Mouse (Mus musculus): ENCODE data around the gene Hpca. TPM values are rescaled to one million over a fixed set of nuclear protein-coding genes. Genes with fewer than 3 reads are reported as not detected.

Gene Hpca
- polyA plus RNA-seq, 1 experiment from 2014 or later = 56.2 TPM

DNA sequence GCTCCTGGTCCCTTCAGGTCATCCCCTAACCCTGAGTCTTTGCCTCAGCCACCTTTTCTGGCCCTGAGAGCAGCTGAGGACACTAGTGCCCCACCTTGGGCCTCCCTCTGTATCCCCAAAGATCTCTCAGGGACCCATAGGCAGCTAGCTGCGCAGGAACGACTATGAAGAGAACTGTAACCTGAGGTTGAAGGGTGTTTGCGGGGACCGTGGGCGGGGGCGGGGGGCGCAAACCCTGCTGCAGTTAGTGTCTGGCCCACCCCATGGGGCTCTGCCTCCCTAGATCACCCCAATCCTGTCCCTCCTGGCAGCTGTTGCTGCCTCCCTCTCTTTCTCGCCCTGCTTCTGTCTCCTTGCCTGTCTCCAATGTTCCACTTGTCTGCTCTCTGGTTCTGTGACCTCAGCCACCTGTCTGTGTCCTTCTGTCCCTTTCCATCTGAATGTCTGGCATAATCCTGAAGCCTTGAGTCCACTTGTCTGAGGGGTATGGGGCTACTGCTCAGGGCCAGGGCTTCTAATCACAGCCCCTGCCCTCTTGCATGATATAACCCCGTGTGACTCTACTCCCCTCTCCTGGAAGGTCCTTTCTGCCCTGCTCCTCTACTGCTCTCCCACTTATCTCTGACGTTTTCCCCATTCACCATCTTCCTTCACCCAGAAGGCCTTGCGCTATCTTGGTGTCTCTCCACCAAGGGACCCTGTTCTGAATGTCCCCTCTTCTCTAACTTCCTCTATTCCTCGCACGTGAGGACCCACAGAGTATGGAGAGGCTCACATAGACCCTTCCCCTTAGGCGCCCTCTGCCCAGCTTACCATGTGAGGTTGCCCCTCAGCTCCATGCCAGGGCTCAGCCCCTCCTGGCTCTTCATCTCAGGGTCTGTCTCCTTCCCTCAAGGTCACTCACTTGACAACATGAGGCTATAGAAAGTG is 15.8 kb upstream of the Hpca start:
- DNase-seq (ENCODE audit: low spot score) (no peak), ATAC-seq (ENCODE audit: low FRiP score) (no peak)
- Histone ChIP-seq H3K4me3 (replicated peaks; ENCODE audit: low read length) (peak overlapping the region; percentile 57), H3K27ac (no peak overlapping the region), H3K36me3 (replicated peaks; ENCODE audit: control insufficient read depth, insufficient read depth) (no peaks in the 10 kb centered on the region), H3K9ac (peak overlapping the region; percentile 81), H3K9me3 (ENCODE audit: control insufficient read depth, low read length) (no peaks in the 10 kb centered on the region), H3K27me3 (ENCODE audit: control insufficient read depth, insufficient read depth, low read length) (peaks cover 10% of the 10 kb centered on the region), H3K4me1 (replicated peaks; ENCODE audit: control insufficient read depth, insufficient read depth, low read length) (peaks cover 19% of the 10 kb centered on the region; the same call in 1 of the 2 replicates), H3K4me2 (replicated peaks) (peak overlapping the region; percentile 90)
- WGBS = 44% methylated on average over 14 of the region's 14 CpGs

DNA sequence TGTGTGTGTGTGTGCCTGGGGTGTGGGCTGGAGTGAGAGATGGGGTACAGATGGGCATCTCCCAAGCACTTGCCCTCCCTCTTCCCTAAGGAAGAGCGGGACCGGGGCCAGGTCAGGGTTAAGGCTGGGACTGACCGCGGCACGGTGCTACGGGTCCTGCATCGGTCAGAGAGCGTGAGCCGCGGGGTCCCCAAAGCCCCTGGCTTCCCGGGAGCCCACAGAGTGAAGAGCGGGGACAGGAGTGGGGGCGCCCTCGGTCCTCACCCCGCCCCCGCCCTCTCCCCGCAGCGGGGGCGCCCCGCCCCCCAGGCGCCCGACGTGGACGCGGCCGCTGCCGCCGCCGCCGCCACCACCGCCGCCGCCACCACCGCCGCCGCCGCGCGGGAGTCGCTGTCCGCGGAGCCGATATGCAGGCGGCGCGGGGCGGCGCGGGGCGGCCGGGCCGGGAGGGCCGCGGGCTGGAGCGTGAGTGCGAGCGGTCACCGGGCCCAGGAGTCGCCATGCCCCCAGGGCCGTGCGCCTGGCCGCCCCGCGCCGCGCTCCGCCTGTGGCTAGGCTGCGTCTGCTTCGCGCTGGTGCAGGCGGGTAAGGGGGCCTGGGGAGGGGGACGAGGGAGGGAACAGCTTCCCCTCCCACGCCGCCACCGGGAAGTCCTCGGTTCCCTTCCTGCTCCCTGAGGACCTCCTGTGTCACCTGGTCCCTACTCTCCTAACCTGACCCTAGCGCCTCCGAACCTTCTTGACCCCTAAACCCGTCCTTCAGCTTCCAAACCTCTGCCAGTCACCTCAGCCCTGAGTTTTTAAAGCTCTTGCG is 14.9 kb upstream of the Hpca start, which contains the start of gene Fndc5:
Fndc5 (plus strand) TSS at position 421 of the 813 bp plus-strand sequence.
- H3K27ac ChIP-seq = no peak within 1 kb of the TSS

DNA sequence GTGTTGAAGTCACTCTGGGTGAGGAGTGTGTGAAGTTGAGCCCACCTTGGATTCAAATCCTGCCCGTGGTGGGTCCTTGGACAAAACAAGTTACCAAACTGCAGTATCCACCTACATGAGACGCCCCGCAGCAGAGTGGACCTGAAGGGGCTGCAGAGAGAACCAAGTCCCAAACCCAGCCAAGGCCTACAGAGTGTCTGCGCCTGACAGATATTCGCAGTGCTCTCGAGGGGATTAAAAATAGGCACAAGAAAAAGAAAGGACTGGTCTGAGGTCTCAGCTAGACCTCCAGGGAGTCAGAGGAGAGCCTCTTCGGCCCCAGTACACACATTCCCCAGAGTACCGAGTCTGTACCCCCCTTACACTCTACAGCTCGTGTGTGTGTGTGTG is 14.3 kb upstream of the Hpca start:
- Histone ChIP-seq H3K36me3 (replicated peaks; ENCODE audit: control insufficient read depth, insufficient read depth) (no peaks in the 10 kb centered on the region), H3K9me3 (ENCODE audit: control insufficient read depth, low read length) (no peaks in the 10 kb centered on the region), H3K27ac (no peak overlapping the region), H3K4me1 (replicated peaks; ENCODE audit: control insufficient read depth, insufficient read depth, low read length) (0 out of 2 replicates have a peak, but pooled peaks cover 12% of the 10 kb centered on the region), H3K27me3 (ENCODE audit: control insufficient read depth, insufficient read depth, low read length) (peaks cover 10% of the 10 kb centered on the region), H3K9ac (peak overlapping the region; percentile 81), H3K4me2 (replicated peaks) (peak overlapping the region; percentile 90), H3K4me3 (replicated peaks; ENCODE audit: low read length) (peak overlapping the region; percentile 57)
- WGBS = 31% methylated on average over 9 of the region's 9 CpGs
- no peak for ATAC-seq (ENCODE audit: low FRiP score)
- no peak for DNase-seq (ENCODE audit: low spot score)

More for the DNA sequence above, 14.9 kb upstream of the Hpca start, which contains the start of gene Fndc5:
- ATAC-seq (ENCODE audit: low FRiP score) (peak; percentile 44; the same call in 1 of the 2 replicates), DNase-seq (ENCODE audit: low spot score) (no peak)
- Histone ChIP-seq H3K9ac (peak within 1 kb of the TSS; percentile 81), H3K4me3 (replicated peaks; ENCODE audit: low read length) (peak within 1 kb of the TSS; percentile 57), H3K36me3 (replicated peaks; ENCODE audit: control insufficient read depth, insufficient read depth) (no peaks in the 10 kb centered on the region), H3K4me2 (replicated peaks) (peak within 1 kb of the TSS; percentile 90), H3K9me3 (ENCODE audit: control insufficient read depth, low read length) (no peaks in the 10 kb centered on the region), H3K27me3 (ENCODE audit: control insufficient read depth, insufficient read depth, low read length) (peaks cover 10% of the 10 kb centered on the region), H3K4me1 (replicated peaks; ENCODE audit: control insufficient read depth, insufficient read depth, low read length) (peaks cover 17% of the 10 kb centered on the region; the same call in 1 of the 2 replicates)
- 1% methylated on average over 31 of the region's 80 CpGs for WGBS

DNA sequence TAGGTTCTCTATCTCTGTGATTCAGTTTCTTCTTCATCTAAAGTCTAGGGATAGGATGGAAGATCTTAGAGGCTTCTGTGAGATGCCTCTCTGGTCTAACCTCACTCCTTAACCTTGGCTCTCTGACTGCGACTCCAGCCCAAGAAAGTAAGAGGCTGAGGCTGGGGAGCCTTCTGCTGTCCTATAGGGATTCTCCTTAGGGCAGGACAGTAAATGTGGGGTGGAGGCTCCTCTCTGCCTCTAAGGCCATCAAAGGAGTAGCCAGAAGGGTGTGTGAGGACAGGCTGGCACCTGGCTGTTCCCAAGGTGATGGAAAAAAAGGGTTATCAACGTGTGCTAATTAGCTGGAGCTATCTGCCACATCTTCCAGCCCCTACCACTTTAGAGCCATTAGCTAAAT is 13.8 kb upstream of the Hpca start:
- H3K9me3 ChIP-seq (ENCODE audit: control insufficient read depth, low read length) = no peaks in the 10 kb centered on the region
- no peak for ATAC-seq (ENCODE audit: low FRiP score)
- WGBS = 54% methylated on average over 2 of the region's 2 CpGs
- no peak for DNase-seq (ENCODE audit: low spot score)
- H3K9ac ChIP-seq = no peak overlapping the region
- peaks cover 10% of the 10 kb centered on the region for H3K27me3 ChIP-seq (ENCODE audit: control insufficient read depth, insufficient read depth, low read length)
- no peak overlapping the region for H3K27ac ChIP-seq
- H3K36me3 ChIP-seq (replicated peaks; ENCODE audit: control insufficient read depth, insufficient read depth) = no peaks in the 10 kb centered on the region
- no peak overlapping the region for H3K4me3 ChIP-seq (replicated peaks; ENCODE audit: low read length)
- H3K4me1 ChIP-seq (replicated peaks; ENCODE audit: control insufficient read depth, insufficient read depth, low read length) = peaks cover 13% of the 10 kb centered on the region; the same call in 1 of the 2 replicates
- H3K4me2 ChIP-seq (replicated peaks) = no peak overlapping the region

DNA sequence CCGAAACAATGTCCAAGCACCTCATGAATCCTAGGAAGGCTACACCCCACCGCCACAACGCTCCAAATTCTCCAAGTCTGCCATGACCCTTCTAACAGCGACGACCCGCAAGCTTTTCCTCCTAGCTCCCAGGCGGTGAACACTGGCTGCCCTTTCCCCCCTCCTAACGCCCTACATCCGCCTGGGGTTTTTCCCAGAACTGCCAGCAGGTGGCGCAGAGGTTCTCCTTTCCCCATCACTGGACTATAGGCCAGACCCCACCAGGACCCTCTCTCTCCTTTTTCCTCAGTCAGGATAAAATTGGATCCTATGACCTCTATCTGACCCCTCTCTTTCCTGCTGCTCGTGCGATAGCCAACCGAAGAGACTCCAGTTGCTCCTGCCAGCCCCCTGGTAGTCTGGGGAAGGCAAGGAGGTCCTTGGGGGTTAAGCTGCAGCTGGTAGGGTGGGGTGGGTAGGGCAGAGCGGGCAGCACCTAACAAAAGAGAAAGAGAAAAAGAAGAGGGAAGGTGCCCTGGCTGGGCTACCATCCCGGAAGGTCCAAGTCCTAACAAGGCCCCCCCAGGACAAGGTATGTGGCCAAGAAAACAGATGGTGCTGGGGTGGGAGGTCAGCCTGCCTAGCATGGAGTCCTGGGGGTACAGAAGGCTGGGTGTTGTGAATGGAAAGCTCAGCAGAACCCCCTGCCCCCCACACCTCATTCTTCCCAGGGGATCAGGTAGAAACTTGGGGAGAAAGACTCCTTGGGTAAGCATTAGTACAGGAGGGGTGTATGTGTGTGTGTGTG is 13.2 kb upstream of the Hpca start:
- Histone ChIP-seq H3K27ac (no peak overlapping the region), H3K4me1 (replicated peaks; ENCODE audit: control insufficient read depth, insufficient read depth, low read length) (peaks cover 19% of the 10 kb centered on the region; the same call in 1 of the 2 replicates), H3K9ac (peak overlapping the region; percentile 18; the same call in 1 of the 2 replicates), H3K9me3 (ENCODE audit: control insufficient read depth, low read length) (no peaks in the 10 kb centered on the region), H3K27me3 (ENCODE audit: control insufficient read depth, insufficient read depth, low read length) (peaks cover 10% of the 10 kb centered on the region), H3K4me3 (replicated peaks; ENCODE audit: low read length) (no peak overlapping the region), H3K4me2 (replicated peaks) (peak overlapping the region; percentile 20; the same call in 1 of the 2 replicates), H3K36me3 (replicated peaks; ENCODE audit: control insufficient read depth, insufficient read depth) (no peaks in the 10 kb centered on the region)
- WGBS = 8% methylated on average over 15 of the region's 15 CpGs
- no peak for ATAC-seq (ENCODE audit: low FRiP score)
- peak; percentile 85 for DNase-seq (ENCODE audit: low spot score)

DNA sequence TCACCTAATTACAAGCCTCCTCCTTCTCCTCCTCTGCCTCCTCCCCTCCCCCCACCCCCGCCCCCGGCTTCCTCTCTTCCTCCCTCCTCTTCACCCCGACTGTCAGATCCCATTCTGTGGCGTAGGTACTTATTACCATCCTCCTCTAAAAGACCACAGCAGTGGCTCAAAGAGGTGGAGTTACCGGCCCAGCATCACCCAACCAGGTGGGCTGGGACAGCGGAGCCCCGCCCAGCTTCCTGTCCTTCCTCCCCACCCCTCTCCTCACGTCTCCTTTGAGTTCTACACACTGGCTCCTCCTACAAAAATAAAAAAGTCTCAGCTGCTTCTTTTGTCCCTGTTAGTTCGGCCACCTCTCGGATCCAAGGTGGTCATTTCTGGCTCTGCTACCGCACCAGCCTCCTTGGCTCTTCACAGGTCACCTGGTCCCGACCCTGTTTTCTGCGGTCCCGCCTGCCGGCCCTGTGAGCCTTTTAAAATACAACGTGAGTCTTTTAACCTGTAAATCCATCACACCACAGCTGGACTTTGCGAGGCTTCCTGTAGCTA is 9.0 kb upstream of the Hpca start:
- Histone ChIP-seq H3K9me3 (ENCODE audit: control insufficient read depth, low read length) (no peaks in the 10 kb centered on the region), H3K36me3 (replicated peaks; ENCODE audit: control insufficient read depth, insufficient read depth) (no peaks in the 10 kb centered on the region), H3K27ac (no peak overlapping the region), H3K9ac (no peak overlapping the region), H3K4me3 (replicated peaks; ENCODE audit: low read length) (no peak overlapping the region), H3K4me2 (replicated peaks) (peak overlapping the region; percentile 39), H3K27me3 (ENCODE audit: control insufficient read depth, insufficient read depth, low read length) (no peaks in the 10 kb centered on the region), H3K4me1 (replicated peaks; ENCODE audit: control insufficient read depth, insufficient read depth, low read length) (peaks cover 33% of the 10 kb centered on the region)
- DNase-seq (ENCODE audit: low spot score) = no peak
- ATAC-seq (ENCODE audit: low FRiP score) = peak; percentile 47; the same call in 1 of the 2 replicates
- WGBS = 6% methylated on average over 17 of the region's 17 CpGs

DNA sequence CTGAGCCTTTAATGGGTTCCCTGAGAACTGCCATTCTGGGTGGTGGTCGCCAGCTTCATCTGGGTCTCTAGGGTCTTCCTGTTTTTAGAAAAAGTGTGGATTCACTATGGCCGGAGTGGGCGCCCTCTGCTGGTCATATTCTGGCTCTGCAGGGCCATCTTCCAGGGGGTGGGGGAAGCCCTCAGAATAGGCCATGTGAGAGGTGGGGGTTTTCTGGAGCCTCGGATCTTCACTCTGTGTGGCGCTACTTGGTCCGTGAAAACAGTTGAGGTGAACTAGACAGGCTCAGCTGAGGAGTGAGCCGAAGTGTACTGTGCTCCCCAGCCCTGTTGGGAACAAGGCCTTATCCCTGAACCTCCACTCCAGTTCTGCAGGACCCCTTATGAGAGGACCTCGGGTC is 8.3 kb upstream of the Hpca start:
- DNase-seq (ENCODE audit: low spot score) = peak; percentile 63
- Histone ChIP-seq H3K27me3 (ENCODE audit: control insufficient read depth, insufficient read depth, low read length) (no peaks in the 10 kb centered on the region), H3K9ac (no peak overlapping the region), H3K36me3 (replicated peaks; ENCODE audit: control insufficient read depth, insufficient read depth) (no peaks in the 10 kb centered on the region), H3K9me3 (ENCODE audit: control insufficient read depth, low read length) (no peaks in the 10 kb centered on the region), H3K4me3 (replicated peaks; ENCODE audit: low read length) (no peak overlapping the region), H3K4me1 (replicated peaks; ENCODE audit: control insufficient read depth, insufficient read depth, low read length) (peaks cover 39% of the 10 kb centered on the region), H3K4me2 (replicated peaks) (peak overlapping the region; percentile 39), H3K27ac (0 out of 2 replicates have a peak overlapping the region, but pooled peaks have one; percentile 32)
- 0 out of 2 replicates have a peak, but pooled peaks have one; percentile 15 for ATAC-seq (ENCODE audit: low FRiP score)
- WGBS = 4% methylated on average over 8 of the region's 8 CpGs

DNA sequence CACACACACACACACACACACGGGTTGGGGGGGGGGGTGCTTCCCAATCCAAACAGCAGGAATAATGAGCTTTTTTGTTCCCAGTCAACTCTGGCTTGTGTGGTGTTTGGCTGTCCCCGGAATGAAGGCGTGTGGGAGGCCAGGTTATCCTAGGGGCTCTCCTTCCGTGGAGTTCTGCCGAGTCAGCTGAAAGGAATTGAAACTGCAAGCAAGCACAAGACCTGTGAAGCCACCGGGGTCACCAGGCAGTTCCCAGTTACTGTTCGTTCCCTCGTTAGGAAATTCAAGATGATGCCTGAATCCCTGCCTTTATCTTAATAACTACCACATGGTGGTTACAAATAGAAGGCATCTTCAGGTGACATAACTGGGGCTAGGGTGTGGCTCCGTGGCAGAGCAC is 7.6 kb upstream of the Hpca start:
- H3K4me2 ChIP-seq (replicated peaks) = no peak overlapping the region
- no peak overlapping the region for H3K27ac ChIP-seq
- H3K4me1 ChIP-seq (replicated peaks; ENCODE audit: control insufficient read depth, insufficient read depth, low read length) = peaks cover 42% of the 10 kb centered on the region
- ATAC-seq (ENCODE audit: low FRiP score) (no peak), DNase-seq (ENCODE audit: low spot score) (no peak)
- H3K9ac ChIP-seq = no peak overlapping the region
- 47% methylated on average over 9 of the region's 9 CpGs for WGBS
- H3K4me3 ChIP-seq (replicated peaks; ENCODE audit: low read length) = no peak overlapping the region
- no peaks in the 10 kb centered on the region for H3K9me3 ChIP-seq (ENCODE audit: control insufficient read depth, low read length)
- H3K36me3 ChIP-seq (replicated peaks; ENCODE audit: control insufficient read depth, insufficient read depth) = no peaks in the 10 kb centered on the region
- H3K27me3 ChIP-seq (ENCODE audit: control insufficient read depth, insufficient read depth, low read length) = no peaks in the 10 kb centered on the region
